In the genomic region with DNA sequence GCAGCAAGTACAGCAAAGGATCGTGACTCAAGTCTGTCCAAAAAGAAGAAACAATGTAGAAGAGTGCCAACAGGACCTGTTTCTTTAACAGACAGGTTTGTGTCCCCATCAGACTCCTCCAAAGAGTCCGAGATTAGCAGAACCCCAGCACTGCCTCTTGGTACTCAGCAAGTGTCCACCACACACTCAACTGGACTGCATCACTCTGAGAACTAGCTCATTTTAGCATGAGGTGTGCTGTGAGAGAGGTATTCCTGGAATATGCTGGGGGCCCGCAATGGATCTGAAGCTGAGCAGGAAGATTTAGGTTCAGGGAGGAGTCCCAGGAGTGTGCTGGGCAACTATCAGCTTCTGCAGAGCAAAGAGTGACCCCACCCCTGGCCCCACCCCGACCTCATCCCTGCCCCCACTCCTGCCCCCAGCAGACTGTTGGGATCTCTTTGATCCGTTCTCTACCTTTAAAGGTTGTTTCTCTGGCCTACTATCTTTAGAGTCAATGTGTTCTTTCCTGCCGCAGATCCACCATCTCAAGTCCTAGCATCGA, we compare ENCODE assay signal across 30 mouse cellular contexts.
DNase-seq lines count a peak whose midpoint lies in the region; ATAC-seq lines count a peak whose summit lies in the region.
"Had no signal": no experiment of that assay in that cellular context is flagged by ENCODE, and none has a peak within 500 bp of the region (broad histone marks: within the 10 kb centered on the region; RNA-seq: fewer than 3 reads in every experiment).

No protein-coding gene starts in this region.

- peak; percentile 55 for DNase-seq in heart, adult 11 months
- peak; percentile 26 for DNase-seq in limb, embryonic 10.5 days (ENCODE audit: low spot score)
- no peak for DNase-seq in adrenal gland, postnatal 36 days
- no peak for DNase-seq in cerebellum, adult 18-20 months
- DNase-seq: adrenal gland, postnatal 10 days; cerebellum, adult 11 months; cerebellum, adult 8-10 months; cerebellum, postnatal 10 days; cerebellum, postnatal 36 days; embryo, embryonic 11 days; gastrocnemius, postnatal 25 days; heart, adult 2 months; heart, postnatal 10 days; heart, postnatal 4 days had no signal

- H3K27me3 ChIP-seq in heart, embryonic 12.5 days (replicated peaks) = no peaks in the 10 kb centered on the region
- H3K27me3 ChIP-seq in limb, embryonic 10.5 days (ENCODE audit: low read depth, poor library complexity, severe bottlenecking) = no peaks in the 10 kb centered on the region
- H3K27me3 ChIP-seq in liver, embryonic 12.5 days (replicated peaks) = no peaks in the 10 kb centered on the region; the same call in 1 of the 2 replicates
- no peaks in the 10 kb centered on the region for H3K27me3 ChIP-seq in liver, embryonic 16.5 days (ENCODE audit: control insufficient read depth, insufficient read depth, low read depth, low read length)
- H3K27me3 ChIP-seq in kidney, embryonic 15.5 days = no peaks in the 10 kb centered on the region
- H3K27me3 ChIP-seq: CH12.LX; embryonic facial prominence, embryonic 13.5 days; forebrain, embryonic 12.5 days; forebrain, embryonic 15.5 days; heart, embryonic 15.5 days had no signal

- H3K4me3 ChIP-seq in heart, embryonic 12.5 days = no peak overlapping the region
- no peak overlapping the region for H3K4me3 ChIP-seq in limb, embryonic 10.5 days
- no peak overlapping the region for H3K4me3 ChIP-seq in liver, embryonic 12.5 days
- H3K4me3 ChIP-seq in liver, embryonic 16.5 days (ENCODE audit: low read depth, low read length) = no peak overlapping the region
- H3K4me3 ChIP-seq in kidney, embryonic 15.5 days (replicated peaks) = no peak overlapping the region
- H3K4me3 ChIP-seq: embryonic facial prominence, embryonic 10.5 days; embryonic facial prominence, embryonic 13.5 days; erythroblast, embryonic 14.5 days; forebrain, embryonic 12.5 days; forebrain, embryonic 15.5 days; heart, adult 2 months; heart, embryonic 15.5 days had no signal

- no peak overlapping the region for H3K9ac ChIP-seq in heart, embryonic 12.5 days
- no peak overlapping the region for H3K9ac ChIP-seq in liver, embryonic 12.5 days
- no peak overlapping the region for H3K9ac ChIP-seq in liver, embryonic 16.5 days (ENCODE audit: low read depth, low read length)
- H3K9ac ChIP-seq in kidney, embryonic 15.5 days = no peak overlapping the region
- H3K9ac ChIP-seq: embryonic facial prominence, embryonic 13.5 days; forebrain, embryonic 12.5 days; forebrain, embryonic 15.5 days; heart, embryonic 15.5 days; hindbrain, embryonic 14.5 days had no signal

- H3K36me3 ChIP-seq in heart, embryonic 12.5 days = no peaks in the 10 kb centered on the region
- peaks cover 22% of the 10 kb centered on the region for H3K36me3 ChIP-seq in limb, embryonic 10.5 days
- no peaks in the 10 kb centered on the region for H3K36me3 ChIP-seq in liver, embryonic 12.5 days
- H3K36me3 ChIP-seq in liver, embryonic 16.5 days (ENCODE audit: control insufficient read depth, insufficient read depth) = no peaks in the 10 kb centered on the region
- H3K36me3 ChIP-seq in kidney, embryonic 15.5 days = no peaks in the 10 kb centered on the region
- H3K36me3 ChIP-seq: embryonic facial prominence, embryonic 10.5 days; embryonic facial prominence, embryonic 13.5 days; forebrain, embryonic 12.5 days; forebrain, embryonic 15.5 days; G1E; heart, embryonic 15.5 days had no signal

- no peak overlapping the region for H3K4me2 ChIP-seq in heart, embryonic 12.5 days
- H3K4me2 ChIP-seq in liver, embryonic 12.5 days = no peak overlapping the region
- no peak overlapping the region for H3K4me2 ChIP-seq in liver, embryonic 16.5 days (ENCODE audit: low read depth, low read length)
- no peak overlapping the region for H3K4me2 ChIP-seq in kidney, embryonic 15.5 days
- H3K4me2 ChIP-seq: embryonic facial prominence, embryonic 13.5 days; forebrain, embryonic 12.5 days; forebrain, embryonic 15.5 days; heart, embryonic 11.5 days; heart, embryonic 15.5 days; hindbrain, embryonic 14.5 days had no signal

- H3K9me3 ChIP-seq in heart, embryonic 12.5 days (replicated peaks) = no peaks in the 10 kb centered on the region
- H3K9me3 ChIP-seq in limb, embryonic 10.5 days (replicated peaks) = no peaks in the 10 kb centered on the region
- H3K9me3 ChIP-seq in liver, embryonic 12.5 days (replicated peaks) = no peaks in the 10 kb centered on the region
- no peaks in the 10 kb centered on the region for H3K9me3 ChIP-seq in liver, embryonic 16.5 days (replicated peaks; ENCODE audit: control insufficient read depth, low read length)
- H3K9me3 ChIP-seq in kidney, embryonic 15.5 days (replicated peaks) = no peaks in the 10 kb centered on the region
- H3K9me3 ChIP-seq: embryonic facial prominence, embryonic 10.5 days; embryonic facial prominence, embryonic 13.5 days; forebrain, embryonic 12.5 days; forebrain, embryonic 15.5 days; G1E; heart, embryonic 15.5 days had no signal

- ATAC-seq in heart, embryonic 12.5 days (ENCODE audit: insufficient number of reproducible peaks, low FRiP score) = no peak
- peak; percentile 69 for ATAC-seq in liver, embryonic 12.5 days
- peak; percentile 45; the same call in 1 of the 2 replicates for ATAC-seq in liver, embryonic 16.5 days (ENCODE audit: low read depth)
- no peak for ATAC-seq in kidney, embryonic 15.5 days (replicated peaks; ENCODE audit: low FRiP score)
- ATAC-seq: forebrain, embryonic 15.5 days; hindbrain, postnatal 0 days; Patski had no signal

- H3K27ac ChIP-seq in heart, embryonic 12.5 days (ENCODE audit: poor library complexity, severe bottlenecking) = no peak overlapping the region
- peak overlapping the region; percentile 64 for H3K27ac ChIP-seq in limb, embryonic 10.5 days
- no peak overlapping the region for H3K27ac ChIP-seq in liver, embryonic 12.5 days
- H3K27ac ChIP-seq in liver, embryonic 16.5 days (ENCODE audit: low read length) = no peak overlapping the region
- no peak overlapping the region for H3K27ac ChIP-seq in kidney, embryonic 15.5 days
- H3K27ac ChIP-seq: embryonic facial prominence, embryonic 13.5 days; forebrain, embryonic 12.5 days; forebrain, embryonic 15.5 days; heart, adult 2 months; heart, embryonic 15.5 days; hindbrain, embryonic 14.5 days; hindbrain, postnatal 0 days had no signal

- WGBS in heart, embryonic 12.5 days = 52% methylated on average over 7 of the region's 7 CpGs
- WGBS in limb, embryonic 10.5 days = 67% methylated on average over 7 of the region's 7 CpGs
- 56% methylated on average over 7 of the region's 7 CpGs for WGBS in liver, embryonic 12.5 days (ENCODE audit: insufficient replicate concordance)
- 53% methylated on average over 7 of the region's 7 CpGs for WGBS in liver, embryonic 16.5 days (ENCODE audit: insufficient replicate concordance)
- WGBS in kidney, embryonic 15.5 days = 76% methylated on average over 7 of the region's 7 CpGs

- peaks cover 26% of the 10 kb centered on the region for H3K4me1 ChIP-seq in heart, embryonic 12.5 days (replicated peaks)
- H3K4me1 ChIP-seq in limb, embryonic 10.5 days = peaks cover 70% of the 10 kb centered on the region
- H3K4me1 ChIP-seq in liver, embryonic 12.5 days = peaks cover 20% of the 10 kb centered on the region
- H3K4me1 ChIP-seq in liver, embryonic 16.5 days (ENCODE audit: control insufficient read depth, low read depth, low read length) = peaks cover 14% of the 10 kb centered on the region
- peaks cover 29% of the 10 kb centered on the region for H3K4me1 ChIP-seq in kidney, embryonic 15.5 days

Comparison
In these comparisons a context has a peak if more than half of its experiments do, and no peak if none do; other contexts are left out.
1. DNase-seq: peak in heart, adult 11 months (single experiment) and limb, embryonic 10.5 days (single experiment); none in adrenal gland, postnatal 36 days (0 of 2) and cerebellum, adult 18-20 months (0 of 2).
2. ATAC-seq: peak in liver, embryonic 12.5 days (single experiment) and liver, embryonic 16.5 days (single experiment); none in heart, embryonic 12.5 days (single experiment) and kidney, embryonic 15.5 days (single experiment).